In the genomic region with DNA sequence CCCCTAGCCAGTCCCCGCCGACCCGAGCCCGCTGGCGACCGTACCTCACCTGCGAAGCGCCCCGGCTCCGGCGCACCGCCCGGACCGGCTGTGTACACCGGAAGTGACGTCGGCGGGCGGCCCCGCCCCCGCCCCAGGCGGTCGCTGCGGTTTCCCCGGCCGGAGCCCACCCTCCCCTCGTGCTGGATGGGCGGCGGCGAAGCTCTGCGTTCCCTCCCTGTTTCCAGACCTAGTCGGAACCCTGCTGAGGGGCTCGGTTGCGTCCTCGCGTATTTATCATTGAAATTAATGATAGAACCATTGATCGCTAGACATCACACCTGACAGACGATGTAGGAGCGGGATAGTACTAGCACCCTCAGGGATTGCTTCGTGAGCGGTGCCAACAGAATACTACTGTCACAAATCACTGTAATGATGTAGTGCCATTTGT, we compare ENCODE assay signal across 8 mouse cellular contexts. TPM values are rescaled to one million over a fixed set of nuclear protein-coding genes. Genes with fewer than 3 reads are reported as not detected.
DNase-seq lines count a peak whose midpoint lies in the region; ATAC-seq and TF ChIP-seq lines count a peak whose summit lies in the region.

A gene (minus strand): TSS at position 109 of the 433 bp plus-strand sequence.

- peak within 1 kb of the TSS; percentile 99 for H3K27ac ChIP-seq in gastrocnemius, adult 2 months
- H3K27ac ChIP-seq in hindbrain, postnatal 0 days = peak within 1 kb of the TSS; percentile 92
- peak within 1 kb of the TSS; percentile 96 for H3K27ac ChIP-seq in left cerebral cortex, adult 2 months

- WGBS in hindbrain, postnatal 0 days = 5% methylated on average over 40 of the region's 41 CpGs

- ATAC-seq in hindbrain, postnatal 0 days = peak; percentile 96
- peak; percentile 91 for ATAC-seq in megakaryocyte, adult 5-6 weeks (ENCODE audit: poor library complexity, severe bottlenecking)

- peak within 1 kb of the TSS; percentile 96 for H3K9ac ChIP-seq in hindbrain, postnatal 0 days (replicated peaks; ENCODE audit: low read length)

- intact Hi-C loops in gastrocnemius, adult 2 months (cut with DNase I) = no loop called here
- intact Hi-C loops in left cerebral cortex, adult 2 months (cut with DNase I) = loop anchor here (5.0 kb wide), 1 partner anchor 46 kb away; no protein-coding TSS in a partner anchor

- no peaks in the 10 kb centered on the region for H3K27me3 ChIP-seq in hindbrain, postnatal 0 days (ENCODE audit: insufficient read depth, low read length)

- peaks cover 9% of the 10 kb centered on the region; the same call in 1 of the 2 replicates for H3K4me1 ChIP-seq in hindbrain, postnatal 0 days (ENCODE audit: insufficient read depth, low read length)

- no peaks in the 10 kb centered on the region for H3K9me3 ChIP-seq in hindbrain, postnatal 0 days (ENCODE audit: low read length)

- H3K36me3 ChIP-seq in hindbrain, postnatal 0 days (ENCODE audit: insufficient read depth, low read length) = no peaks in the 10 kb centered on the region

- no peak for TF ChIP-seq CTCF in gastrocnemius, adult 2 months (IDR thresholded peaks at IDR 0.05)
- no peak for TF ChIP-seq CTCF in hindbrain, postnatal 0 days (IDR thresholded peaks at IDR 0.05; ENCODE audit: low read depth)
- TF ChIP-seq CTCF in left cerebral cortex, adult 2 months (IDR thresholded peaks at IDR 0.05) = no peak

- peak within 1 kb of the TSS; percentile 90 for H3K4me3 ChIP-seq in gastrocnemius, adult 2 months
- peak within 1 kb of the TSS; percentile 96 for H3K4me3 ChIP-seq in hindbrain, postnatal 0 days (ENCODE audit: low read length)
- peak within 1 kb of the TSS; percentile 91 for H3K4me3 ChIP-seq in left cerebral cortex, adult 2 months

- DNase-seq in T-cell, adult 2 months (ENCODE audit: low spot score) = peak; percentile 81
- peak; percentile 88 to 92 for DNase-seq in cerebellum, postnatal 36 days
- DNase-seq in gastrocnemius, adult 2 months = peak; percentile 93
- DNase-seq in hindbrain, postnatal 0 days (ENCODE audit: low spot score) = peak; percentile 92
- DNase-seq in left cerebral cortex, adult 2 months (ENCODE audit: extremely low spot score in 1 of 2, low spot score in 2 of 2) = peak; percentile 87
- peak; percentile 78 to 84 for DNase-seq in right cerebral cortex, adult 2 months (ENCODE audit: low spot score in 2 of 2)
- peak; percentile 84 for DNase-seq in urinary bladder, postnatal 14 days (ENCODE audit: low spot score)

- peak within 1 kb of the TSS; percentile 66 for H3K4me2 ChIP-seq in hindbrain, postnatal 0 days (ENCODE audit: low read depth, low read length)

RNA-seq across cellular contexts. Expression of the gene that starts here (rescaled TPM):
- 10 to 100 TPM; 36.6 to 51.9 TPM for total RNA-seq in gastrocnemius, adult 2 months (2021)
- 61.0 and 65.5 TPM in 2 replicates for total RNA-seq in hindbrain, postnatal 0 days (2014; rRNA removed)
- 23.2 and 31.5 TPM in 2 replicates for polyA plus RNA-seq in hindbrain, postnatal 0 days (2015; fragmentation: Nextera tagmentation; extraction: Ambion mirVana)
- total RNA-seq in left cerebral cortex, adult 2 months (2021) = 10 to 100 TPM; 40.7 to 42.8 TPM
- total RNA-seq in megakaryocyte, adult 5-6 weeks (2015) = 18.6 and 23.2 TPM in 2 replicates
- 19.4 and 23.7 TPM in 2 replicates for total RNA-seq in megakaryocyte, adult 5-6 weeks (2017)

Comparison
In these comparisons a context has a peak if more than half of its experiments do, and no peak if none do; other contexts are left out.
1. Peak in every context shown above with its lines: DNase-seq, ATAC-seq, H3K4me3 ChIP-seq and H3K27ac ChIP-seq.